Mouse (Mus musculus): ENCODE data around the gene Scgb1b18. TPM values are rescaled to one million over a fixed set of nuclear protein-coding genes. Genes with fewer than 3 reads are reported as not detected.
"Not testable (repeated sequence)": the region's sequence is repeated elsewhere in the genome, so short reads cannot be mapped to it uniquely, and the experiment has no call there.

Scgb1b18 gene
- not detected in 2 replicates for polyA plus RNA-seq (2015; fragmentation: Nextera tagmentation; extraction: Ambion mirVana)

- not testable (repeated sequence) for H3K4me3 ChIP-seq; ATAC-seq (replicated peaks); H3K4me1 ChIP-seq; H3K4me2 ChIP-seq (replicated peaks); H3K9me3 ChIP-seq; H3K27ac ChIP-seq (replicated peaks); H3K9ac ChIP-seq (replicated peaks); H3K27me3 ChIP-seq; H3K36me3 ChIP-seq
- WGBS: no CpG with 5 or more reads among the region's 2 CpGs
Measured at GRCm38 (mm10) chr7:33185268-33185667, at the start of gene Scgb1b18. Gene Scgb1b18 (plus strand): TSS chr7:33185568.

DNA sequence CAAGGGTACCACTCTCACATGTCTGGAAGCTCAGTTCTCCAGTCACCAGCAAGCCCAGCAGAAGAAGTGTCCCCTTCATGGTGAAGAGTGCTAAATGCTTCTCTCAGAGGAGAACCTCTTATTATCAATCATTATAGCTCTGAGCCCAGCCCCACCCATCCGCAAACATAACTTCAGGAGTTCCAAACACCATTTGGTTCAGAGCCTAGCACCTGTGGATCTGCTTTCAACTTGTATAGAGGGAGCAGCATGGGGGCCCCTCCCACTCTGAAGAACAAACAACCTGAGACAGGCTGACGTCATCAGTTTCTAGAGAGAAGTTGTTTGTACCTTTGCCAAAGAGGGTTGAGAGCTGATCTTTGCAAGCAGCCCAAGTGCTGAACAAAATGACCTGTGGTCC lies 11.6 kb upstream of the Scgb1b18 start, which contains the start of gene Scgb2b18:
Gene Scgb2b18, minus strand, starts transcription at position 101 of the 400 bp plus-strand sequence.
- not testable (repeated sequence) for H3K4me1 ChIP-seq

More for the DNA sequence above, 11.6 kb upstream of the Scgb1b18 start, which contains the start of gene Scgb2b18:
- not testable (repeated sequence) for H3K9ac ChIP-seq (replicated peaks); H3K9me3 ChIP-seq; H3K4me2 ChIP-seq (replicated peaks); H3K36me3 ChIP-seq; ATAC-seq (replicated peaks); H3K27me3 ChIP-seq; H3K27ac ChIP-seq (replicated peaks); H3K4me3 ChIP-seq
- 83% methylated on average over 2 of the region's 2 CpGs for WGBS

Other genes with a start within 250 kb of the Scgb1b18 start
- gene Scgb2b17, start 129.0 kb upstream of the Scgb1b18 start, polyA plus RNA-seq (2015; fragmentation: Nextera tagmentation; extraction: Ambion mirVana): not detected in 2 replicates
- not detected in 2 replicates for gene Scgb1b17, start 122.1 kb upstream of the Scgb1b18 start, polyA plus RNA-seq (2015; fragmentation: Nextera tagmentation; extraction: Ambion mirVana)
- gene Scgb2b18, start 11.7 kb upstream of the Scgb1b18 start, polyA plus RNA-seq (2015; fragmentation: Nextera tagmentation; extraction: Ambion mirVana): not detected in 2 replicates
- gene Scgb2b19, start 94.8 kb downstream of the Scgb1b18 start, polyA plus RNA-seq (2015; fragmentation: Nextera tagmentation; extraction: Ambion mirVana): not detected in 2 replicates
- not detected in 2 replicates for gene Scgb1b19, start 101.7 kb downstream of the Scgb1b18 start, polyA plus RNA-seq (2015; fragmentation: Nextera tagmentation; extraction: Ambion mirVana)
- gene Scgb2b20, start 180.8 kb downstream of the Scgb1b18 start, polyA plus RNA-seq (2015; fragmentation: Nextera tagmentation; extraction: Ambion mirVana): not detected in 2 replicates
- gene Scgb1b20, start 187.7 kb downstream of the Scgb1b18 start, polyA plus RNA-seq (2015; fragmentation: Nextera tagmentation; extraction: Ambion mirVana): not detected in 2 replicates

Data from forebrain, embryonic 15.5 days (tissue).